Mouse (Mus musculus): ENCODE results near the gene Tmem125.

GRCm38 (mm10) chr4:118543158-118543530 lies 700 bp downstream of the Tmem125 start:
- TF ChIP-seq CTCF (IDR thresholded peaks at IDR 0.05; ENCODE audit: insufficient read depth, low read depth, low read length) (no peak), POLR2A (IDR thresholded peaks at IDR 0.05; ENCODE audit: insufficient read depth, low read depth, low read length) (no peak)
